Mouse (Mus musculus): ENCODE measurements at regions not wholly inside any gene's neighbourhood (a gene's known extent, or its start where the extent isn't known, plus 50 kb on each side); places are given as distances from the start of the nearest gene placed in this dataset.

DNA sequence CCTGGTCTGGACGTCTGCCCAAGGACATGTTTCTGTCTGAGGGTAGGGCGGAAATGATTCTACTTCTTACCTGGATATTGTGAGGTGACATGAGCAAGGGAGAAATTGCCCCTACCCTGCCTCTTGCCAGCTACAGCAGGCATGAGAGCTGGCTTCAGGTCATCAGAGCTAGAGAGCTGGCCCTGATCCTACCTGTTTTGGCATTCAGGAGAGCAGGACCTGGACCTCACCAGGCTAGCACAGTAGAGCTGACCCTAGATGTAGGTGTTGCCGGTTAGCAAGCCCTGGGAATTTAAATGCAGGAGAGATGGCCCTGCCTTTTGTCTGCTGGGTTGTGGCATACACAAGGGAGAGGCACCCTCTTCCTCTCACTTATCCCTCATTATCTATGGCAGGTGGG, 287.5 kb upstream of the Arpp21 start:
- WGBS: 93% methylated on average over 3 of the region's 3 CpGs
- no peak for ATAC-seq
- no peak for DNase-seq (ENCODE audit: low spot score)
- H3K36me3 ChIP-seq (ENCODE audit: control insufficient read depth, insufficient read depth, low read length): no peaks in the 10 kb centered on the region
- H3K9me3 ChIP-seq (replicated peaks; ENCODE audit: control insufficient read depth, low read length): no peaks in the 10 kb centered on the region
- H3K9ac ChIP-seq (ENCODE audit: low read length): no peak overlapping the region
- 0 out of 2 replicates have a peak, but pooled peaks cover 5% of the 10 kb centered on the region for H3K4me1 ChIP-seq (ENCODE audit: control insufficient read depth, insufficient read depth, low read length)
- no peak overlapping the region for H3K4me3 ChIP-seq (ENCODE audit: low read depth, low read length)
- H3K27me3 ChIP-seq (replicated peaks; ENCODE audit: control insufficient read depth, insufficient read depth, low read length): no peaks in the 10 kb centered on the region
- H3K27ac ChIP-seq (ENCODE audit: low read depth, low read length): no peak overlapping the region
- H3K4me2 ChIP-seq (ENCODE audit: low read length): no peak overlapping the region

DNA sequence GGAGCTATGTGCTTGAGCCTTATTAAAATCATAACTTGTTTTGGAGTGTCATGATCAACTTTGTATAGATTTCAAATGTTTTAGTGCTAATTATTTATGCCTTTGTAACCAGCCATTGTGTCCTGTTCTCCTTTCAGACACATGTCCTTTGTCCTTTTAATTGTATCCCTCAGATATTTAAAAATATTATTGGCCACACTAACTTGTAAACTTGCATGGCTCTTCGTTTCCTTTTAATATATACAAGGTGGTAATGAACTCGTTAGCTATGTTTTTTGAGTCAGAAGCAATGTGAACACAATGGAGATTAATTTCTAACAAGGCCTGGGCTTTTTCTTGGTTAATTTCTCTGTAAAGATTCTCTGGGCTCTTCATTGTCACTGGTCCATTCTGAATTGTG, 275.0 kb upstream of the Arpp21 start:
- H3K4me3 ChIP-seq (ENCODE audit: low read depth, low read length): no peak overlapping the region
- 31% methylated on average over 2 of the region's 2 CpGs for WGBS
- no peaks in the 10 kb centered on the region for H3K36me3 ChIP-seq (ENCODE audit: control insufficient read depth, insufficient read depth, low read length)
- DNase-seq (ENCODE audit: low spot score): no peak
- no peak overlapping the region for H3K27ac ChIP-seq (ENCODE audit: low read depth, low read length)
- H3K4me2 ChIP-seq (ENCODE audit: low read length): no peak overlapping the region
- H3K4me1 ChIP-seq (ENCODE audit: control insufficient read depth, insufficient read depth, low read length): no peaks in the 10 kb centered on the region
- H3K9ac ChIP-seq (ENCODE audit: low read length): no peak overlapping the region
- ATAC-seq: no peak
- H3K27me3 ChIP-seq (replicated peaks; ENCODE audit: control insufficient read depth, insufficient read depth, low read length): no peaks in the 10 kb centered on the region
- H3K9me3 ChIP-seq (replicated peaks; ENCODE audit: control insufficient read depth, low read length): no peaks in the 10 kb centered on the region

DNA sequence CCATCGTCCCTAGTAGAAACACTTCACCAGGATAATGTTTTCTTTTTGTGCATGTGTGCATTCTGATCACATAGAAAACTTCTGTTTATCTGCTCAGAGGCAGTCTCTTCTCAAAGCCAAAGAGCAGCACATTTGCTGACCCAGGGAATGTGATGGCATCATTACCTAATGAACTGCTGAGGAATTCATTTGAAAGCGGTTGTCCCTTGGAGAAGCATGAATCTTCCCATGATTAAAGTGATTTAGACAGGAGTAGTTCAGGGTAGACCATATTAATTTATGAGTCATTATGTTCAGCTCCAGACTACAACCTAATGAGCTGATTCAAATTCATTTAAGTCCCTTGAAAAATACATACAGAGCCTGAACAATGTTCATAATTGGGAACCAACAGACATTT, 271.1 kb upstream of the Arpp21 start:
- ATAC-seq (no peak), DNase-seq (ENCODE audit: low spot score) (no peak)
- no peak overlapping the region for H3K27ac ChIP-seq (ENCODE audit: low read depth, low read length)
- H3K4me3 ChIP-seq (ENCODE audit: low read depth, low read length): no peak overlapping the region
- 67% methylated on average over 2 of the region's 2 CpGs for WGBS
- no peaks in the 10 kb centered on the region for H3K4me1 ChIP-seq (ENCODE audit: control insufficient read depth, insufficient read depth, low read length)
- H3K36me3 ChIP-seq (ENCODE audit: control insufficient read depth, insufficient read depth, low read length): no peaks in the 10 kb centered on the region
- H3K9ac ChIP-seq (ENCODE audit: low read length): no peak overlapping the region
- H3K27me3 ChIP-seq (replicated peaks; ENCODE audit: control insufficient read depth, insufficient read depth, low read length): no peaks in the 10 kb centered on the region
- H3K9me3 ChIP-seq (replicated peaks; ENCODE audit: control insufficient read depth, low read length): no peaks in the 10 kb centered on the region
- no peak overlapping the region for H3K4me2 ChIP-seq (ENCODE audit: low read length)

DNA sequence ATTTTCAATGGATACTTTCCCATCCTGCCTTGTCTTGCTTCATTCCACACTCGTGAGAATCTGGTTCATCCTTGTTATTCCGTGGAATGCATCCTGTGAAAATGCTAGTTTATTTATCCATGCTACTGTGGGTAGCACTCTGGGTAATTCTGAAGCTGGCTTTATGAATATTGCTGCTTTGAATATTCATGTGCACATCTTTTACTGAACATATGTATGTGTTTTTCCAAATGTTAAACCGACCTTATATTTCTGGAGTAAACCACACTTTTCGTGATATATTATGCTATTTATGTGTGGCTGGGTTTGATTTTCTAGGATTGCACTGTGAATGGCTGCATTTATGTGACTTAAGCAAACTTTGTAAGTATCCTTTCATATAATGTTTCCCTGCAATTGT, 262.9 kb upstream of the Arpp21 start:
- H3K9me3 ChIP-seq (replicated peaks; ENCODE audit: control insufficient read depth, low read length): no peaks in the 10 kb centered on the region
- 86% methylated on average over 4 of the region's 4 CpGs for WGBS
- no peaks in the 10 kb centered on the region; the same call in 1 of the 2 replicates for H3K4me1 ChIP-seq (ENCODE audit: control insufficient read depth, insufficient read depth, low read length)
- no peak overlapping the region for H3K4me3 ChIP-seq (ENCODE audit: low read depth, low read length)
- H3K9ac ChIP-seq (ENCODE audit: low read length): no peak overlapping the region
- H3K27me3 ChIP-seq (replicated peaks; ENCODE audit: control insufficient read depth, insufficient read depth, low read length): no peaks in the 10 kb centered on the region
- H3K36me3 ChIP-seq (ENCODE audit: control insufficient read depth, insufficient read depth, low read length): no peaks in the 10 kb centered on the region
- DNase-seq (ENCODE audit: low spot score) (peak; percentile 3), ATAC-seq (no peak)
- no peak overlapping the region for H3K4me2 ChIP-seq (ENCODE audit: low read length)
- no peak overlapping the region for H3K27ac ChIP-seq (ENCODE audit: low read depth, low read length)

DNA sequence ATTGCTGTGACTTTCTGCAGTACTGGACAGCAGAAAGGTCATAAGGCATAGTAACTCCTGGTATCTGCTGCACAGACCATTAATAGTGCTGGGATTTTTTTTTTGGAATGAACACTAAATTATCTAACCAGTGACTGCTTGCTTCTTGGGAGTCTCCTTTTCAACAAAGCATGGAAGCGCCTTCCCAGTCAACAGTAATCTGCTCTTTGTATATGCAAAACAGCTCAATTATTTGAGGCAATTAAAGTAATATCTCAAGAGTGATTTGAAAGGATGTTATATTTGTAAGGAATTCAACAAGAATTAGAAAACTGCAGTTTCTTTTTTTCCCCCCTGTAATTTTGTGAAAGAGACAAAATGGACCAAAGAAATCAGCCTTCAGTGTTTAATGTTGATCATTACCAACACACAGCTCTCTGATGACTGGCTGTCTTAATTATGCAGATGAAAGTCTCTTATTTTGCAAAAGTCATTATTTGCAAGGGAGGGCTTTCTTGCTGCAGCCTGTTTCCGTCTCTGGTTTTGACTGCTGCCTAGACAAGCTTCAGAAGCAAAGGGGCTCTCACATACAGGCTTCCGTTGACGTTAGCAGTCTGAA, 260.3 kb upstream of the Arpp21 start:
- Histone ChIP-seq H3K4me1 (ENCODE audit: control insufficient read depth, insufficient read depth, low read length) (no peaks in the 10 kb centered on the region; the same call in 1 of the 2 replicates), H3K4me3 (ENCODE audit: low read depth, low read length) (no peak overlapping the region), H3K36me3 (ENCODE audit: control insufficient read depth, insufficient read depth, low read length) (no peaks in the 10 kb centered on the region), H3K9me3 (replicated peaks; ENCODE audit: control insufficient read depth, low read length) (no peaks in the 10 kb centered on the region), H3K27ac (ENCODE audit: low read depth, low read length) (no peak overlapping the region), H3K9ac (ENCODE audit: low read length) (no peak overlapping the region), H3K27me3 (replicated peaks; ENCODE audit: control insufficient read depth, insufficient read depth, low read length) (no peaks in the 10 kb centered on the region), H3K4me2 (ENCODE audit: low read length) (no peak overlapping the region)
- WGBS: 50% methylated on average over 4 of the region's 4 CpGs
- ATAC-seq (peak; percentile 62), DNase-seq (ENCODE audit: low spot score) (peak; percentile 63)

DNA sequence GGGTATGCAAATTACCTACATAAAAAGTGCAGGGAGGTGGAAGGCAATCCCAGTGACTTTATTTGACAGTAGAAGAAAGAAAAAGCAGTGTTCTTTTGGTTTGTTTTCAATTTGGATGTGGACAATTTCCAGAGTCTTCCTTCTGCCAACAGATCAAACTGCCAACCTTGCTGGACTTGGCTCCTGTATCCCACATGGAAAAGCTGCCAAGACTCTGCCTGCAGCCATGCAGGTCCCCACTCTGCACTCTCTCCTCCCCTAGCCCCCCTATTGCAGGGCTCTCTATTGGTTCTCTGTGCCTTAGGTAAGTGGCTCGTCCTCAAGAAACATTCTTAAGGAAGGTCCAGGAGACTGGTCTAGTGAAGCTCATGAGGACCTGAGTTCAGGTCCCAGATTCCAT, 255.2 kb upstream of the Arpp21 start:
- WGBS: 63% methylated on average over 1 of the region's 1 CpGs
- peak; percentile 65; the same call in 1 of the 2 replicates for ATAC-seq

DNA sequence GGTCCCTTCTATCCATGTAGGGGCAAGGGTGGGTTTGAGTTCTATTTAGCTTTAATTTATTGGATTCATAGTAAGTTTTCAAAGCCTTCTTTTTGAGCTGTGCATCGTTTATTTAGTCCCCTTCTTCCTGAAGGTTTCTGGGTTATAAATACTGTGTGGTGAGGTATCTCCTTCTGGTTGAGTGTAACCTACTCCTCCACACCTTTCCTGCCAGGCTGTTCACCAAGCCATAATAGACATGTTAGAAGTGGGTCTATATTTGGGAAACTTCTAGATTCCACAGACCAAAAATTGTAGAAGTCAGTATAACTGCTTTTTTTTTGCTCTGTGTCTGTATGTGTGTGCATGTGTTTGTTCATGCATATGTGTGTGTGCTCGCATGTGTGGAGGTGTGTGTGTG, 240.9 kb upstream of the Arpp21 start:
- DNase-seq (ENCODE audit: low spot score) (no peak), ATAC-seq (no peak)
- Histone ChIP-seq H3K4me1 (ENCODE audit: control insufficient read depth, insufficient read depth, low read length) (no peaks in the 10 kb centered on the region), H3K27me3 (replicated peaks; ENCODE audit: control insufficient read depth, insufficient read depth, low read length) (no peaks in the 10 kb centered on the region), H3K4me3 (ENCODE audit: low read depth, low read length) (no peak overlapping the region), H3K9me3 (replicated peaks; ENCODE audit: control insufficient read depth, low read length) (no peaks in the 10 kb centered on the region), H3K4me2 (ENCODE audit: low read length) (no peak overlapping the region), H3K36me3 (ENCODE audit: control insufficient read depth, insufficient read depth, low read length) (no peaks in the 10 kb centered on the region), H3K9ac (ENCODE audit: low read length) (no peak overlapping the region), H3K27ac (ENCODE audit: low read depth, low read length) (no peak overlapping the region)
- WGBS: 83% methylated on average over 2 of the region's 2 CpGs

More for the DNA sequence above, 255.2 kb upstream of the Arpp21 start:
- Histone ChIP-seq H3K27me3 (replicated peaks; ENCODE audit: control insufficient read depth, insufficient read depth, low read length) (no peaks in the 10 kb centered on the region), H3K4me2 (ENCODE audit: low read length) (no peak overlapping the region), H3K36me3 (ENCODE audit: control insufficient read depth, insufficient read depth, low read length) (no peaks in the 10 kb centered on the region), H3K4me1 (ENCODE audit: control insufficient read depth, insufficient read depth, low read length) (no peaks in the 10 kb centered on the region), H3K9ac (ENCODE audit: low read length) (no peak overlapping the region), H3K27ac (ENCODE audit: low read depth, low read length) (no peak overlapping the region), H3K4me3 (ENCODE audit: low read depth, low read length) (no peak overlapping the region), H3K9me3 (replicated peaks; ENCODE audit: control insufficient read depth, low read length) (no peaks in the 10 kb centered on the region)
- DNase-seq (ENCODE audit: low spot score): peak; percentile 72

DNA sequence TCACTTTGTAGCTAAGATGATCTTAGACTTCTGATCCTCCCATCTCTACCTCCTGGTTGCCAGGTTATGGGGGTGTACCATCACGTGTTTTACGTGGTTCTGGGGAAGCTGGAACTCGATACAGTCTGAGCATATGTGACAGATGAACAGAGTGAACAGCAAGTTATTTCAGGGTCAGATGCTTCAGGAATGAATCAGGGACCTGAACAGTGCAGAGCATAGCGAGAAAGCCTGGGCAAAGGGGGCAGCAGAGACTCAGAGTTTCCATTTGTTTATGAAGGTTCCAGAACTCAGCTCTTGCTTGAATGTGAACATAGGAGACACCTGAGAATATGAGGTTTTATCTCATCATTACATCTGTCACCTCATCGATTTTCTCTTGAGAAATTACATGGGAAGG, 221.9 kb upstream of the Arpp21 start:
- 83% methylated on average over 5 of the region's 5 CpGs for WGBS
- H3K4me2 ChIP-seq (ENCODE audit: low read length): no peak overlapping the region
- H3K27ac ChIP-seq (ENCODE audit: low read depth, low read length): no peak overlapping the region
- ATAC-seq: no peak
- H3K36me3 ChIP-seq (ENCODE audit: control insufficient read depth, insufficient read depth, low read length): no peaks in the 10 kb centered on the region
- DNase-seq (ENCODE audit: low spot score): no peak
- H3K9ac ChIP-seq (ENCODE audit: low read length): no peak overlapping the region
- no peak overlapping the region for H3K4me3 ChIP-seq (ENCODE audit: low read depth, low read length)
- no peaks in the 10 kb centered on the region for H3K9me3 ChIP-seq (replicated peaks; ENCODE audit: control insufficient read depth, low read length)
- H3K27me3 ChIP-seq (replicated peaks; ENCODE audit: control insufficient read depth, insufficient read depth, low read length): no peaks in the 10 kb centered on the region
- H3K4me1 ChIP-seq (ENCODE audit: control insufficient read depth, insufficient read depth, low read length): peaks cover 5% of the 10 kb centered on the region; the same call in 1 of the 2 replicates

DNA sequence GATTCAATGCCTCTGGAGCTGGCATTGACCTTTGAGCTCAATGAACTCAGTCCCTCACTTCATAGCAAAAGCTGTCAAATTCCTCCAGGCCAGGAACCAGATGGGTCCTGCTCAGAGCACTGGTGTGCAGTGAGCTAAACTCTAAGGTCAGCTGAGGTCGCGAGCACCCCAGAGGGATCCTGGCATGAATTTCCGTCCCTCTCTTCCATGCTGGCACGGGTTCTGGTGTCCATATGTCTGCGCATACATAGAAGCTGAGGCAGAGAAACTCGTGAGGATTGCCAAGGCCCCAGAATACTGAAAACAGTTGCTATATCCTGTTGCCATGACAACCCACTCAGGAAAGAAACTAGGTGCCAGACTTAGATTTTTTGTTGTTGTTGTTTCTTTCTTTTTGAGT, 219.0 kb upstream of the Arpp21 start:
- WGBS: 53% methylated on average over 6 of the region's 6 CpGs
- ATAC-seq: peak; percentile 94
- H3K36me3 ChIP-seq (ENCODE audit: control insufficient read depth, insufficient read depth, low read length): no peaks in the 10 kb centered on the region

More for the DNA sequence above, 219.0 kb upstream of the Arpp21 start:
- Histone ChIP-seq H3K4me2 (ENCODE audit: low read length) (no peak overlapping the region), H3K9ac (ENCODE audit: low read length) (no peak overlapping the region), H3K9me3 (replicated peaks; ENCODE audit: control insufficient read depth, low read length) (no peaks in the 10 kb centered on the region), H3K27me3 (replicated peaks; ENCODE audit: control insufficient read depth, insufficient read depth, low read length) (no peaks in the 10 kb centered on the region), H3K4me3 (ENCODE audit: low read depth, low read length) (no peak overlapping the region), H3K27ac (ENCODE audit: low read depth, low read length) (no peak overlapping the region), H3K4me1 (ENCODE audit: control insufficient read depth, insufficient read depth, low read length) (peaks cover 5% of the 10 kb centered on the region; the same call in 1 of the 2 replicates)
- DNase-seq (ENCODE audit: low spot score): peak; percentile 96
